Mouse (Mus musculus): Measurements from ENCODE around the gene Pkd1l2. TPM values are rescaled to one million over a fixed set of nuclear protein-coding genes. Genes with fewer than 3 reads are reported as not detected.
A peak's percentile ranks its signal among the peaks of the same experiment; 100 is the strongest.

Gene Pkd1l2
- total RNA-seq, 2 experiments from 2014 or later = 0.18 to 0.23 TPM

DNA sequence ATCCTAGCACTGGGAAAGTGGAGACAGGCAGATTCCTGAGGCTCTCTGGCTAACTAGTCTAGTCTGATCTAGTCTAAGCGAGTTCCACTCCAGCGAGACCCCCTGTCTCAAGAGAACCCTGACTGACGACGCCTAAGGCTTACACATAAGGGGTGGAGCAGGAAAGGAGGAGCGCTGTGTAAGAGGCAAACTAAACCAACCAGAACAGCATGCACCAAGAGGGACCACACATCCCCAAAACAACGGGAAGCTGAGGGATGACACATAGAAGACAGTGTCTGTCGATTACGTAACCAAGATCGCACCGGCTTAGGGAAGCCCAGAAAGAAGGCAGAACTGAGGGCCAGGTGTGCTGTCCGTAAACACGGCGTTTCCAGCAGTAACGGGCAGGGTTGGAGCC lies 2.6 kb downstream of the Pkd1l2 start:
- TF ChIP-seq CTCF (IDR thresholded peaks at IDR 0.05) = no peak
- intact Hi-C loops (cut with DNase I) = no loop called here
- Histone ChIP-seq H3K4me3 (no peak overlapping the region), H3K27ac (no peak overlapping the region)
- DNase-seq (ENCODE audit: extremely low spot score in 1 of 2, low spot score in 2 of 2) = no peak

DNA sequence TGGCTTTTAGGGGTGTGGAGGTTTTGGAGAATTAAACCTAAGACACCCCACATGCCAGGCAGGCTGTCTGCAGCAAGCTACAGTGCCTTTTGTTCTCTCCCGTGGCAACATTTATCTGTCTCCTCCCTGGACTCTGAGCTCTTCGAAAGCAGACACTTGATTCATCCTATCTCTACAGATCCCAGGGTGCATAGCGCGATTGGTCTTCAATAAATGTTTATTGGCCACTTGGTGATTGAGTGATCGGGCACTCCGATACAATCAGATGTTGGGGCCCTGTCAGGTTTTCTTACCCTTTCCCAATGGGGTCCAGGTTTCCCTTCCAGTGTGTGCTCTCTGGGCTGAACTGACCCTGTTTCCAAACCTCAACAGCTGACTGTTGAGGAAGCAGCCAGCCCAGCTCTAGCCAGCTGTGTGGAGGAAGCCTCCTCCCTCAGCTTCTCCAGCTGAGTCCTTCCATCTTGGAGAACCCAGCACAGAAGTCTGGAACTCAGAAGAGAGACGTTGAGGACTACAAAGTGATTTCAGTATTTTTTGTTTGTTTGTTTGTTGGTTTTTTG lies 3.8 kb downstream of the Pkd1l2 start:
- no peak overlapping the region for H3K4me3 ChIP-seq
- intact Hi-C loops (cut with DNase I) = no loop called here
- DNase-seq (ENCODE audit: extremely low spot score in 1 of 2, low spot score in 2 of 2) = no peak
- no peak overlapping the region for H3K27ac ChIP-seq
- TF ChIP-seq CTCF (IDR thresholded peaks at IDR 0.05) = no peak

DNA sequence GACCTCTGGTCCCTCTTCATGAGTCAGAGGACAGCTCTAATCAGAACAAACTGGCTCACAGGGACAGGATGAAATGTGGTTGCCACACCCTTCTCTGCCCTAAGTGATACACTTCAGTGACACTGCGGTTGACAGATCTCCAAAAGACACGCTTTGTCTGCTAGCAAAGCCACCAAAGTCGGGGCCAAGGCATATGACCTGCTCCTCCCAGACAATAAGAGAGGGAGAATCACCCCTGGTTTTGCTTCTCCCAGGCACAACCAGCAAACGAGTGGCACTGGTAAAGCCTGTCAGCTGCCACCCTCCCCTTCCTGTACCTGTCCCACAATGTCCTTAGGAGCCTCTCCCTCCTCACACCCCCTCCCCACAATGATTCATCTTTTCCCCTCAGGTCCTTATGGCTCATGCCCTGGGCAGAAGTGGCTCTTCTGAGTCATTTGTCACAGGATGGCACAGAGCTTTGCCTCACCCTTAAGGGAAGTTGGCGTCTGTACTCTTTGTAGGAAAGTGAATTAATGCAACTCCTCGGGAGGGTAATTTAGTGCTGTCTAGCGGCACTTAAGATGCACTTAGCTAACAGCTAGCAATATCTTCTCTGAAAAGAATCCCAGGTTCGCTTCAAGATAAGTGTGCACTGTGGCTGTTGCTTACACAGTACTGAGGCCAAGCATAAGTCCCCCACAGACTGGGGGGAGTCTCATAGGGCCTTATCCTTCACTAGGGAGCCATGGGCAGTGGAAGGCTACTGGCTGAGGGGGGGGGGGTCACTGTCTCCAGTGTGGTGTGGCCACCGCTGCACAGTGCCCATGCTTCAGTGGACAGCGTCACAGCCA lies 7.7 kb downstream of the Pkd1l2 start:
- H3K27ac ChIP-seq = no peak overlapping the region
- H3K4me3 ChIP-seq = no peak overlapping the region
- intact Hi-C loops (cut with DNase I) = no loop called here
- DNase-seq (ENCODE audit: extremely low spot score in 1 of 2, low spot score in 2 of 2) = no peak
- no peak for TF ChIP-seq CTCF (IDR thresholded peaks at IDR 0.05)

DNA sequence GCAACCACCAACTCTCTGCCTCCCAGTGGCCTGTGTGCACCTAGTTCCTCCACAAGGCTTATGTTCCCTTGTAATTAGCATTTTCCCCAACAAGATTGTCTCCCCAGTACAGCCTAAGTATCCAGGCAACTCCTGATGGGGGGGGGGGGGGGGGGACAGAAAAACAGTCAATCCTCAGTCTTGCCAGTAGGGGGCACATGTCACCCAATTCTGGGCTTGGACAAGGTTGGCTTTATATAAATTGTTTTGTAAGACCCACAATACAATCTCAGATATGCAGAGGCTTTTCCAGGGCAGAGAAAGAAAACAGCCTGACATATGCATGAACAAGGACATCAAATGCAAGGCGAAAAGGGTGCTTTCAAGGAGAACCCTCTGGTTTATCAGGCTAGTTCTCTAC lies 12.5 kb downstream of the Pkd1l2 start:
- H3K27ac ChIP-seq = no peak overlapping the region
- TF ChIP-seq CTCF (IDR thresholded peaks at IDR 0.05) = peak; percentile 54
- H3K4me3 ChIP-seq = no peak overlapping the region
- peak in 1 of 2 experiments; percentile 23 for DNase-seq (ENCODE audit: extremely low spot score in 1 of 2, low spot score in 2 of 2)
- intact Hi-C loops (cut with DNase I) = loop anchor here (2.0 kb wide), 1 partner anchor 401 kb away; no protein-coding TSS in a partner anchor

DNA sequence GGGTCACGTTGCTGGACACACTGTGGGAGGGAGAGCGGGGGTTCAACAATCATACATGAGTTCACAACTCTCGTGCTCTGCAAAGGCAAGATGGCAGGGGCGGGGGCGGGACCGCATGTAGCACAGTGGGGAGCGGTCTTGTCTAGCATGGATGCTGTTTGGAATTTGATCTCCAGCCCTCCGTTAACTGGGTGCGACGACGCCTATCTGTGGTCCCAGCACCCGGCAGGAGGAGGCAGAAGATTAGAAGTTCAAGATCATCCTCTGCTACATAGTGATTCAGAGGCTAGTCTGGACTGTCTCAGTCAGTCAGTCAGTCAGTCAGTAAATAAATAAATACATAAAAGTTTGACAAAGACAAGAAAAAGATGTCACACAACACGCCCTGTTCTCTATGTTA lies 14.0 kb downstream of the Pkd1l2 start:
- no peak for TF ChIP-seq CTCF (IDR thresholded peaks at IDR 0.05)
- intact Hi-C loops (cut with DNase I) = loop anchor here (2.0 kb wide), 1 partner anchor 403 kb away; no protein-coding TSS in a partner anchor
- Histone ChIP-seq H3K4me3 (no peak overlapping the region), H3K27ac (no peak overlapping the region)
- DNase-seq (ENCODE audit: extremely low spot score in 1 of 2, low spot score in 2 of 2) = no peak

DNA sequence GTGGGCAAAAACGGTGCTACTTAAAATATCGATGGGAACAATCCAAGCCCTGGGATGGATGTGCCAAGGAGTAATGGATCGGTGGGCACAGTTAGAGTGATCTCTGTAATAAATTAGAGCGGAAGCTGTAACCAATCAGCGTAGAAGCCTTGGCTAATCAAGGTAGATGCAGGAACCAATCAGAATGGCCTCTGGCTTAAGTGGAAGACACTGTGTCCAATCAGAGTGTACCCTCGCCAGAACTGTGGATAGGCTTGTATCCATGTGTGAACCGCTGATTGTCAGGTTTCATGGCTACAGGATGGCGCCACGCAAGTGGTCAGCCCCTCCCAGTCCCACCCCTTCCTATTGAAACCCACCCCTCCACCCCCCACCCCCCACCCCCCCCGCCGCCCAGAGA lies 14.9 kb downstream of the Pkd1l2 start:
- Histone ChIP-seq H3K4me3 (no peak overlapping the region), H3K27ac (no peak overlapping the region)
- no peak for TF ChIP-seq CTCF (IDR thresholded peaks at IDR 0.05)
- intact Hi-C loops (cut with DNase I) = no loop called here
- DNase-seq (ENCODE audit: extremely low spot score in 1 of 2, low spot score in 2 of 2) = no peak

DNA sequence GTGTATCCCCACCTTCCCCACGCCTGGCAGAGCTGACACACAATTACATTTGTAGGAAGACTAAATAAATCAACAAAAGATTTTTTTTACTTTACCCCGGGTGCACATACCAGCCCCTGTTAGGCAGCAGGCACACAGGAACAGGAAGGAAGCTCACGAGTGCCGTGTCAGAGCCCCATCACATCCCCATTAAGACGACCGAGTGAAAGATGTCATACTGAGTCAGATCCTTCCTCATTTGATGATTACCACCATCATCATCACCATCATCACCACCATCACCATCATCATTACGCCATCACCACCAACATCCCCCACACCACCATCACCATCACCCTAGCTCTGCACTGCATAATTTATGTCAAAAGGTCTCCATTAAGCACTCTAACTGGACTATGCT lies 15.3 kb downstream of the Pkd1l2 start:
- intact Hi-C loops (cut with DNase I) = no loop called here
- TF ChIP-seq CTCF (IDR thresholded peaks at IDR 0.05) = no peak

DNA sequence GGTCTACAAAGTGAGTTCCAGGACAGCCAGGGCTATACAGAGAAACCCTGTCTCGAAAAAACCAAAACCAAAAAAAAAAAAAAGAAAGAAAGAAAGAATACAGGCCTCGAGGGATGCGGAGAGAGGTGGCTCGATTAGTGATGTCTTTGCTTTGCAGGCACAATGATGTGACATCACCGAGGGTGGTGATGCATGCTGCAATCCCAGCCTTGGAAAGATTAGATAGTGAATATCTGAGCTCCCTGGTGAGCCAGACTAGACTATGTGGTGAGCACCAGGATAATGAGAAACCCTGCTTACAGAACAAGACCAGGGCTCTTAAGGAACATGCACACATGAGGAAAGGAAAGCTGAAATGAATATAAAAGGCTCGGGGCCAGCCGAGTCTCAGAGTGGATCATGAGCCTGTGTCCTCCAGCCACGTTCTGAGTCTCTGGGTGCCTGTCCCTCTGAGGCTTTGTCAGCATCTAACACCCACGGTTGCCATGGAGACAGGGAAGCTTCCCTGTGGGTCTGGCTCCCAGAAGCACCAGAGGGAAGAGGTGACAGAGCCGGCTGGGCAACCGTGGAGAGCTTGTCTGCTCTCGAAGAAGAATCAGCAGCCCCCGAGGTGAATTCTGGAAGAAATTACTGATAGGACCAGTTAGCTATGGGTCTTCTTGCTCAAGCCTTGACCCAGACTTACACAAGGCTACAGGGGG lies 20.9 kb downstream of the Pkd1l2 start:
- Histone ChIP-seq H3K4me3 (no peak overlapping the region), H3K27ac (no peak overlapping the region; the same call in 1 of the 2 replicates)
- no peak for TF ChIP-seq CTCF (IDR thresholded peaks at IDR 0.05)

More for the DNA sequence above, 15.3 kb downstream of the Pkd1l2 start:
- Histone ChIP-seq H3K27ac (no peak overlapping the region), H3K4me3 (no peak overlapping the region)
- DNase-seq (ENCODE audit: extremely low spot score in 1 of 2, low spot score in 2 of 2) = no peak

DNA sequence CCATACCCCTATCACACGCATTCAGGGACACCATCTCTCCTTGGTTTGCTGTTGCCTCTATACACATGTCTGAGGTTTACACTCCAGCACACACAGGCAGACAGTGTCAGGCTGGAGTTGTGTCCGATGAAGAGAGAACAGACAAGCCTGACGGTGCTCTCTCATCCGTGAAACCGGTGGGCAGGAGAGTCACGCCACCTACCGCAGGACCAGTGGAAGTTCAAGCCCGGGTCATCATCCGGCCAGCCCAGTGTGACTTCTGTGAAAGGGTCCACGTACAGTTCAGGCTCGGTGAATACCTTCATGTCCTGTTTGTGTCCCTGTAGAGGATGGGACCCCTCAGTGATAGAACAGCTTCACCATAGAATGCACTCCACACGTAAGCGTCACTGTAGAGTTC lies 21.9 kb downstream of the Pkd1l2 start:
- H3K27ac ChIP-seq = no peak overlapping the region
- intact Hi-C loops (cut with DNase I) = no loop called here

More for the DNA sequence above, 20.9 kb downstream of the Pkd1l2 start:
- intact Hi-C loops (cut with DNase I) = no loop called here
- DNase-seq (ENCODE audit: extremely low spot score in 1 of 2, low spot score in 2 of 2) = peak; percentile 30 to 52

DNA sequence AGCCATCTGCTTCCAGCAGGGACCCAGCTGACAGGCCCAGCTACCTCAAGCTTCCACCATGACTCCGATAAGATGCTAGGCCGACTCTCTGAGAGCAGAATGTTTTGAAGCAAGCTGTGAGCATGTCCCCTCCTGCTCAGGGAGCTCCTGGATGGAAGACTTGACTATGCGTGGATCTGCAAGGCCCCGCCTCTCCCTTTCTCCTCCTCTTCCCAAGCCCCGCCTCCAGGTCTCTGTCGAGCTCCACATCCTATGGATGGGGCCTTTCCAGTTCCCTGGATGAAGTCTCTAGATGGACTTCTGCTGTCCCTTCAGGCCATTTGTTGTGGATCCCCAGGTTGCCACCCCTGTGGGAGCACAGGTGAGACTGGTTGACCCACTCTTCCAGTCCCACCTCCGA lies 23.2 kb downstream of the Pkd1l2 start:
- no peak overlapping the region for H3K4me3 ChIP-seq
- H3K27ac ChIP-seq = no peak overlapping the region
- intact Hi-C loops (cut with DNase I) = no loop called here
- DNase-seq (ENCODE audit: extremely low spot score in 1 of 2, low spot score in 2 of 2) = no peak
- TF ChIP-seq CTCF (IDR thresholded peaks at IDR 0.05) = no peak

More for the DNA sequence above, 21.9 kb downstream of the Pkd1l2 start:
- no peak for DNase-seq (ENCODE audit: extremely low spot score in 1 of 2, low spot score in 2 of 2)
- H3K4me3 ChIP-seq = no peak overlapping the region
- no peak for TF ChIP-seq CTCF (IDR thresholded peaks at IDR 0.05)

DNA sequence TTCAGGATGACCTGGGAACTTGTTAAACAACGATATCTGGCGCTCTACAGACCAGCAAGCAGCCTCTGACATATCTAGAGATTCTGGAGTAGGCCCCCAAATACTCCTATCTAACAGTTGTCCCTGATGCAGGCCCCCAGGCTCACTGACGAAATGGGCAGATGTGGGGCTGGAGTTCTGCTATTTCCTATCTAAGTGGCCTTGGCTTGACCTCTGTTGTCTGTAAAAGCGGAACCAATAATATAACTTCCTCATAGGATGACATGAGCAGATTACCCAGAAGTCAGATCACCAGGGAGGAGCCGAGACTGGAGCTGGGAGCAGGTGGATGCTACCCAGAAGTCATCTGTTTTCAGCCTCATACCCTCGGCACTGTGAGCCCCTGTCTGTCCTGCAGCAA lies 27.2 kb downstream of the Pkd1l2 start:
- intact Hi-C loops (cut with DNase I) = no loop called here
- TF ChIP-seq CTCF (IDR thresholded peaks at IDR 0.05) = no peak
- Histone ChIP-seq H3K27ac (no peak overlapping the region), H3K4me3 (no peak overlapping the region)
- DNase-seq (ENCODE audit: extremely low spot score in 1 of 2, low spot score in 2 of 2) = no peak

DNA sequence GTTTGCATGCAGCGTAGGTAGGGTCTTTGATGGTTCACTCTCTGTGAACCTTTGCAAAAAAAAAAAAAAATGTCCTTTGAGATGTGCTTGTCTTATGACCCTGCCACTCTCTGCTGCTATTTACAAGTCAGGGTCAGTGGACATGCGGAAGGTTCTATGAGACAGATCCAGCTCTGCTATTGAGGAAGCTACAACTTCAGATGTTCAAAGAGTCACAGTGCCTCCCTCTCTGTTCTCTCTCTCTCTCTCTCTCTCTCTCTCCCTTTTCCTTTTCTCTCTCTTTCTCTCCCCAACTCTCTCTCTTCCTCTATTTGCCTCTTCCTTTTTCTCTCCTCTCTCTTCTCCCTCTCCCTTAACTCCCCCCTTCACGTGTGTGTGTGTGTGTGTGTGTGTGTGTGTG lies 28.1 kb downstream of the Pkd1l2 start:
- Histone ChIP-seq H3K4me3 (no peak overlapping the region), H3K27ac (no peak overlapping the region)
- TF ChIP-seq CTCF (IDR thresholded peaks at IDR 0.05) = no peak
- intact Hi-C loops (cut with DNase I) = no loop called here
- no peak for DNase-seq (ENCODE audit: extremely low spot score in 1 of 2, low spot score in 2 of 2)
